Mouse (Mus musculus): ENCODE measurements around the gene Chst11.

GRCm38 (mm10) chr10:83186167-83186566, 200.9 kb downstream of the Chst11 start:
- TF ChIP-seq CTCF (IDR thresholded peaks at IDR 0.05; ENCODE audit: borderline replicate concordance, extremely low read depth, insufficient read depth, insufficient read length) (no peak), POLR2A (IDR thresholded peaks at IDR 0.05; ENCODE audit: borderline replicate concordance, extremely low read depth, insufficient read depth, insufficient read length, poor library complexity, severe bottlenecking) (no peak)
